Mouse (Mus musculus) neural tube, embryonic 11.5 days (tissue): ENCODE measurements around the gene Rffl. TPM values are rescaled to one million over a fixed set of nuclear protein-coding genes. Genes with fewer than 3 reads are reported as not detected.
A peak's percentile ranks its signal among the peaks of the same experiment; 100 is the strongest.
"Not testable (repeated sequence)": the region's sequence is repeated elsewhere in the genome, so short reads cannot be mapped to it uniquely, and the experiment has no call there.

Experiments
- ATAC-seq: fragments of 200-750 bp; cut with Nextera tagmentation; 2 replicates; pipeline ENCODE4 v1.8.0; 2017; ENCODE audit warnings: moderate number of reproducible peaks, mild to moderate bottlenecking, moderate TSS enrichment, moderate library complexity; ENCODE audit not compliant: insufficient read depth, low FRiP score, low TSS enrichment
- DNase-seq: peaks from one replicate; pipeline ENCODE4 v3.0.0-alpha.2; 2015; ENCODE audit warnings: low spot score
- H3K27ac ChIP-seq: fragments of 300-500 bp; sonication (generic); 2 replicates; pipeline ENCODE4 v1.5.1; 2014; ENCODE audit warnings: low read depth, mild to moderate bottlenecking, low read length
- H3K27me3 ChIP-seq: fragments of 300-500 bp; sonication (generic); 2 replicates; pipeline ENCODE4 v1.6.1; 2014; ENCODE audit warnings: mild to moderate bottlenecking, low read length, mixed read lengths; ENCODE audit not compliant: control insufficient read depth, insufficient read depth
- H3K36me3 ChIP-seq: fragments of 300-500 bp; sonication (generic); 2 replicates; pipeline ENCODE4 v1.6.1; 2014; ENCODE audit warnings: mild to moderate bottlenecking, low read length, moderate library complexity, mixed read lengths; ENCODE audit not compliant: control insufficient read depth, insufficient read depth
- H3K4me1 ChIP-seq: fragments of 300-500 bp; sonication (generic); 2 replicates; pipeline ENCODE4 v1.6.1; 2014; ENCODE audit warnings: low read length, mixed read lengths; ENCODE audit not compliant: control insufficient read depth, insufficient read depth
- H3K4me2 ChIP-seq: fragments of 300-500 bp; sonication (generic); 2 replicates; pipeline ENCODE4 v1.6.1; 2014; ENCODE audit warnings: low read depth, mild to moderate bottlenecking, moderate library complexity
- H3K4me3 ChIP-seq: fragments of 300-500 bp; sonication (generic); 2 replicates; pipeline ENCODE4 v1.5.1; 2014; ENCODE audit warnings: low read depth, low read length
- H3K9ac ChIP-seq: fragments of 300-500 bp; sonication (generic); 2 replicates; pipeline ENCODE4 v1.6.1; 2014; ENCODE audit warnings: mild to moderate bottlenecking, low read length
- H3K9me3 ChIP-seq: fragments of 300-500 bp; sonication (generic); 2 replicates; pipeline ENCODE4 v1.6.1; 2016; ENCODE audit warnings: low read length; ENCODE audit not compliant: control insufficient read depth
- WGBS: fragments of 180-500 bp; shearing (Covaris S2); extraction: QIAGEN DNeasy Blood & Tissue Kit; methylation state at CpG from one replicate; pipeline ENCODE4 v1.1.7; 2014; 5-methylcytosine and 5-hydroxymethylcytosine counted together
- polyA plus RNA-seq: library from polyadenylated mRNA; unstranded; fragments of >200 nt; fragmentation: Nextera tagmentation; extraction: Ambion mirVana; gene quantifications from 2 replicates; pipeline ENCODE4 v1.2.1, GENCODE M21; 2014

Gene Rffl
- polyA plus RNA-seq, 1 experiment from 2014 or later: 11.9 TPM

- 33% methylated on average over 16 of the region's 16 CpGs for WGBS
- no peak overlapping the region for H3K4me3 ChIP-seq
- H3K9me3 ChIP-seq: no peaks in the 10 kb centered on the region
- ATAC-seq: no peak
- peak overlapping the region; percentile 19; the same call in 1 of the 2 replicates for H3K4me2 ChIP-seq
- peaks cover 5% of the 10 kb centered on the region for H3K4me1 ChIP-seq
- 0 out of 2 replicates have a peak overlapping the region, but pooled peaks have one; percentile 27 for H3K27ac ChIP-seq
- DNase-seq: peak; percentile 60
- no peaks in the 10 kb centered on the region for H3K36me3 ChIP-seq
- H3K9ac ChIP-seq: no peak overlapping the region; the same call in 1 of the 2 replicates
- H3K27me3 ChIP-seq: no peaks in the 10 kb centered on the region
Measured at GRCm38 (mm10) chr11:82845415-82846078, 25.5 kb downstream of the Rffl start.

- Histone ChIP-seq H3K27me3 (no peaks in the 10 kb centered on the region), H3K27ac (no peak overlapping the region), H3K4me3 (no peak overlapping the region), H3K9ac (no peak overlapping the region), H3K4me1 (peaks cover 5% of the 10 kb centered on the region), H3K9me3 (no peaks in the 10 kb centered on the region), H3K4me2 (no peak overlapping the region), H3K36me3 (no peaks in the 10 kb centered on the region)
- ATAC-seq (no peak), DNase-seq (no peak)
- 68% methylated on average over 11 of the region's 11 CpGs for WGBS
Measured at GRCm38 (mm10) chr11:82844771-82845414, 26.1 kb downstream of the Rffl start.

- no peak overlapping the region for H3K4me3 ChIP-seq
- WGBS: 59% methylated on average over 5 of the region's 5 CpGs
- no peaks in the 10 kb centered on the region for H3K36me3 ChIP-seq
- no peak overlapping the region for H3K27ac ChIP-seq
- no peak for ATAC-seq
- no peak overlapping the region for H3K4me2 ChIP-seq
- H3K4me1 ChIP-seq: peaks cover 14% of the 10 kb centered on the region; the same call in 1 of the 2 replicates
- H3K9me3 ChIP-seq: no peaks in the 10 kb centered on the region
- no peaks in the 10 kb centered on the region for H3K27me3 ChIP-seq
- no peak for DNase-seq
- H3K9ac ChIP-seq: no peak overlapping the region
Measured at GRCm38 (mm10) chr11:82838511-82838910, 32.5 kb downstream of the Rffl start.

GRCm38 (mm10) chr11:82837848-82838247 lies 33.2 kb downstream of the Rffl start:
- WGBS: 32% methylated on average over 7 of the region's 7 CpGs
- Histone ChIP-seq H3K4me2 (no peak overlapping the region), H3K9ac (no peak overlapping the region), H3K27ac (no peak overlapping the region), H3K9me3 (no peaks in the 10 kb centered on the region), H3K4me3 (no peak overlapping the region), H3K4me1 (peaks cover 14% of the 10 kb centered on the region; the same call in 1 of the 2 replicates), H3K36me3 (no peaks in the 10 kb centered on the region), H3K27me3 (no peaks in the 10 kb centered on the region)
- DNase-seq (no peak), ATAC-seq (no peak)

- Histone ChIP-seq H3K27me3 (no peaks in the 10 kb centered on the region), H3K9me3 (no peaks in the 10 kb centered on the region), H3K4me1 (peaks cover 14% of the 10 kb centered on the region; the same call in 1 of the 2 replicates), H3K4me2 (no peak overlapping the region), H3K9ac (no peak overlapping the region), H3K36me3 (no peaks in the 10 kb centered on the region), H3K27ac (no peak overlapping the region), H3K4me3 (no peak overlapping the region)
- ATAC-seq (no peak), DNase-seq (no peak)
- 35% methylated on average over 7 of the region's 7 CpGs for WGBS
Measured at GRCm38 (mm10) chr11:82837192-82837591, 33.8 kb downstream of the Rffl start.

- no peak overlapping the region for H3K27ac ChIP-seq
- DNase-seq: no peak
- WGBS: 54% methylated on average over 11 of the region's 11 CpGs
Measured at GRCm38 (mm10) chr11:82835616-82836432, 35.2 kb downstream of the Rffl start.

GRCm38 (mm10) chr11:82834359-82834758 lies 36.7 kb downstream of the Rffl start:
- H3K36me3 ChIP-seq, H3K27me3 ChIP-seq, H3K4me3 ChIP-seq, H3K9me3 ChIP-seq, H3K4me2 ChIP-seq, ATAC-seq, DNase-seq, H3K9ac ChIP-seq, H3K27ac ChIP-seq: not testable (repeated sequence)
- H3K4me1 ChIP-seq: peaks cover 18% of the 10 kb centered on the region; the same call in 1 of the 2 replicates
- WGBS: 86% methylated on average over 7 of the region's 7 CpGs

More at GRCm38 (mm10) chr11:82835616-82836432, 35.2 kb downstream of the Rffl start:
- ATAC-seq: no peak
- no peaks in the 10 kb centered on the region for H3K9me3 ChIP-seq
- no peak overlapping the region for H3K9ac ChIP-seq
- no peak overlapping the region for H3K4me3 ChIP-seq
- H3K27me3 ChIP-seq: no peaks in the 10 kb centered on the region
- H3K4me2 ChIP-seq: no peak overlapping the region
- H3K36me3 ChIP-seq: no peaks in the 10 kb centered on the region
- H3K4me1 ChIP-seq: peaks cover 18% of the 10 kb centered on the region; the same call in 1 of the 2 replicates

GRCm38 (mm10) chr11:82833929-82834328 lies 37.1 kb downstream of the Rffl start:
- H3K4me2 ChIP-seq: no peak overlapping the region
- 73% methylated on average over 8 of the region's 8 CpGs for WGBS
- H3K9ac ChIP-seq: no peak overlapping the region
- H3K9me3 ChIP-seq: no peaks in the 10 kb centered on the region
- no peaks in the 10 kb centered on the region for H3K36me3 ChIP-seq
- no peaks in the 10 kb centered on the region for H3K27me3 ChIP-seq
- H3K27ac ChIP-seq: no peak overlapping the region
- ATAC-seq (no peak), DNase-seq (no peak)
- no peak overlapping the region for H3K4me3 ChIP-seq
- H3K4me1 ChIP-seq: peaks cover 18% of the 10 kb centered on the region; the same call in 1 of the 2 replicates
